Mouse (Mus musculus): Measurements from ENCODE around the gene Cacna1h.

DNA sequence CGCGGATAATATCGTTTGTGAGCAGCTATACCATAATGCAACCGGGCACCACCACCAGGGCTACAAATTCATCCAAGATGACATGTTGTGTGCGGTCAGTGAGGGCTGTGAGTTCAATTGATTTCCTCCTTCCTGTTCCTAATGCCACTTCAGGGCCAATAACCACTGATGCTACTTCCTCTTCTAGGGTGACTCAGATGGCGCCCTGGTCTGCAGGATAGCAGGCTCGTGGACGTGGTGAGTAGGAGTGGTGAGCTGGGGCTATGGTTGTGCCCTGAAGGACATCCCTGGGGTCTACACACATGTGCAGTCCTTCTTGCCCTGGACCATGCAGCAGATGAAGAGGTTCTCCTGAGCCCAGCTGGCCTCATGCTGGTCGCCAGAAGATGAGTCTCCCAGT lies 101.3 kb downstream of the Cacna1h start:
- no peak for TF ChIP-seq EP300 (IDR thresholded peaks at IDR 0.05; ENCODE audit: low read depth)
- no peak for TF ChIP-seq CTCF (IDR thresholded peaks at IDR 0.05; ENCODE audit: low read depth)

Data from liver, postnatal 0 days (tissue).